Mouse (Mus musculus) ovary, adult 18-20 months (tissue): ENCODE data around the gene Foxe3.
"Not testable (repeated sequence)": the region's sequence is repeated elsewhere in the genome, so short reads cannot be mapped to it uniquely, and the experiment has no call there.

Source experiments
- DNase-seq: peaks from one replicate; pipeline ENCODE4 v3.0.0; 2022; ENCODE audit warnings: low spot score, mixed read lengths

The Foxe3 gene

GRCm38 (mm10) chr4:114925917-114926312 lies at the start of gene Foxe3:
Gene Foxe3, minus strand, starts transcription at chr4:114926013.
- no peak for DNase-seq

GRCm38 (mm10) chr4:114973229-114973740 lies 47.5 kb upstream of the Foxe3 start:
- DNase-seq, result no peak

DNA sequence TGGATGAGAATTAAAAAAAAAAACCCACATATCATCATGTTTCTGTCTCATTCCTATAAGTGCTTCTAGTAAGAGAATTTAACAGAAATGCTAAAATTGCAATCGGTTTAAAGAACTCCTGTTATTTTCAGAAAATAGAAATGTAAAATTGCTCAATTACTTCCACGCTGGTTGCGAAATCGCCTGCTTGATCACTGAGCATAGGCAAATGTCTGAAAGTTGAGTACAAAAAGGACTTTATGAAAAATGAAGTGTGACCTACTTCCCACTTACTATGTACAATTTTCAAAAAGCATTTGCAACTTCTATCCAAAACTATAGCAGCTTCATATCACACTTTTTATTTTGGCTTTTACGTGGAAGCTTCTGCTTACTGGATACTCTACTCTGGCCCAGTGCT lies 44.9 kb upstream of the Foxe3 start:
- no peak for DNase-seq

DNA sequence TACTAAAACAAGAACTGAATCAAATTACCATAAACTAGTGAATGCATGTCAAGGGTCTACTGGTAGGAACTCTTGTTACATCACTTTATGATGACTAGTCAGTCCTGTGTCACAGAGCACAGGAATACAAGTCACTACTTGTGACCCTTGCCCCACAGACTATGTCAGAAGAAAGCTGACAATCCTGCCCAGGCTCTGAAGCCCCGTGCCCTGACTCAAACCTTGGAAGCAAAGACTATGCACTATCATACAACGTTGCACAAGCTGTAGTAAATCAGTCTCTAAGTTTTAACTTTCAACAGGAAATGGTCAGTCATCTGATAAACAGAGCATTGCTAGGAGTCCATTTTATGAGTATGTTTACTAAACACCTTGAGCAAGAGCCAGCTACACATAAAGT lies 35.1 kb upstream of the Foxe3 start:
- not testable (repeated sequence) for DNase-seq

- no peak for DNase-seq
These were observed 33.7 kb upstream of the Foxe3 start for GRCm38 (mm10) chr4:114959533-114959932.

DNA sequence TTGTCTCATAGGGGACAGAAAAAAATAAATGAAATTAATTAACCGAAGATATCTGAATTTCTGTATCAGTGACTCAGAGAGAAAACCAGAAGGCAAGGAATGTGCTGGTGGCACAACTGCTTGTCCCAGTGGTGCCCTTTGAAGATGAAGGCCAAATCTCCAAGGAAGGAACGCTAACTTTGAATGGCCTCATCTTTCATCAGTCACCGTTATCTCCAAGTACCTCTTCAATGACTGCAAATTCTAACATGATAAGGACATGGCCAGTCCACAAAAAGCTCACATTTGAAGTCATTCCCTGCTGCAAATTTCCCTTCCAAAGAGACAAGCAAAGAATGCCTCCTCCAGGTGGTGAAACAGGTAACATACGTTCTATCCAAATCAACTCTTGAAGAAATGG lies 33.0 kb upstream of the Foxe3 start:
- DNase-seq, result no peak

GRCm38 (mm10) chr4:114958231-114958630 lies 32.4 kb upstream of the Foxe3 start:
- DNase-seq, result no peak

GRCm38 (mm10) chr4:114957403-114957802 lies 31.6 kb upstream of the Foxe3 start:
- no peak for DNase-seq

GRCm38 (mm10) chr4:114953172-114953571 lies 27.4 kb upstream of the Foxe3 start:
- DNase-seq, result no peak

- DNase-seq, result no peak
These were observed 22.2 kb upstream of the Foxe3 start for GRCm38 (mm10) chr4:114947852-114948481.

GRCm38 (mm10) chr4:114947395-114947794 lies 21.6 kb upstream of the Foxe3 start:
- peak; percentile 28 for DNase-seq

- DNase-seq, result no peak
These were observed 20.6 kb upstream of the Foxe3 start for GRCm38 (mm10) chr4:114946416-114946815.

DNA sequence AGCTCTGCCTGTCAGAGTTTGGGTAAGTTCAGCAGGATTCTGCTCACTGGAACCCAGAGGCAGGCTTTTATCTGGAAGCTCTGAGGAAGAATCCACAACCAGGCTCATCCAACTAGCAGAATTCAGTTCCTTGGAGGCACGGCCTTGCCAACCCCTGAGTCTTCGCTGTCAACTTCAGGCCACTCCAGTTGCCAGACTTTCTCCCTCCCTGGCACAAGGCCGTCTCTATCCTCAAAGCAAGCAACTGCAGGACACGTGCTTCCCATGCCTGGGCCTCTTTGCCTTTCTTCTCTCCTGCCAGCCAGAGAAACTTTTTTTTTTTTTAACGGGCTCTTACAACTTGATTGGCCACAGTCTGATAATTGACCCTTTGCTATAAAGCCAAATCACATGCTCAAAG lies 19.2 kb upstream of the Foxe3 start:
- DNase-seq, result no peak

- DNase-seq, result no peak
These were observed 16.8 kb upstream of the Foxe3 start for GRCm38 (mm10) chr4:114942583-114942982.

- DNase-seq, result no peak
These were observed 16.3 kb upstream of the Foxe3 start for GRCm38 (mm10) chr4:114942112-114942511.

GRCm38 (mm10) chr4:114941311-114941710 lies 15.5 kb upstream of the Foxe3 start:
- no peak for DNase-seq

GRCm38 (mm10) chr4:114938248-114938647 lies 12.4 kb upstream of the Foxe3 start:
- DNase-seq, result no peak

GRCm38 (mm10) chr4:114937459-114938047 lies 11.7 kb upstream of the Foxe3 start:
- DNase-seq, result no peak

DNA sequence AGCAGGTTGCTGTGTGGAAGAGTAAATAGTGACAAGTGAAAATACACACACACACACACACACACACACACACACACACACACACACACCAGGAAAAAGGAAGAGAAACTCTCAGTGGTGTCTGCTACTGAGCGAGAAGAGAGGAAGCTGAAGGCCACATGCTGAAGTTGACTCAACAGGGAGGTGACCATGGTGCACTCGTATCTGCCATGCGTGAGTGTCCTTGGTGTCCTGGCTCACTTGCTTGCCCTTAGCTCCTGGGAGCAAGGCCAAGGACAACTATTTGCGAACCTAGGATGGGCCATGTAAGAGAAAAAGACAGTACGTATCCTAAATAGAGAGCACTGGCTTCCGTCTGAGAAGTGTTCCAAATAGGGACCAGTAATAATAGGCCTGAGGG lies 8.4 kb upstream of the Foxe3 start:
- DNase-seq, result no peak

DNA sequence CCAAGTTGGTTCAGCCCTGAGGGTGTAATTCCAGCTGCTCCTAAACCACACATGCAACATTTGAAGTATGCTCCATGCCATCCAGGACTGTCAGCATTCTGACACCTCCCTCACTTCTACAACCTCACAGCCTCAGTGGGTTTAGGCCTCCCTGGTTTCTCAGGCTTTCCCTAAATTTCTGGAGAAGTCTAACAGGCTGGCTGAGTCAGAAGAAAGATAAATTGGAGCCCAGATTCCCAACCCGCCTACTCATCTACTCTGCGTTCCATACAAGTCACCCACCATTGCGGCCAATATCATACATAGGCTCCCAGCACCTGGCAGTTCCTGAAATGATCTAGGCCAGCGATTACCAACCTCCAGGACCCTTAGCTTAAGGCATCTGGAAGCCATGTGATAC lies 6.9 kb upstream of the Foxe3 start:
- DNase-seq, result no peak

- DNase-seq, result no peak
These were observed 3.3 kb upstream of the Foxe3 start for GRCm38 (mm10) chr4:114929155-114929554.

- no peak for DNase-seq
These were observed 569 bp downstream of the Foxe3 start for GRCm38 (mm10) chr4:114924971-114925916.

GRCm38 (mm10) chr4:114917091-114917490 lies 8.7 kb downstream of the Foxe3 start:
- DNase-seq, result no peak
